Mouse (Mus musculus) frontal cortex, adult (tissue): ENCODE results near the gene Gm48552.

Source experiments
- ATAC-seq: cut with Nextera tagmentation; 2 replicates; pipeline ENCODE4 v1.9.2; 2017; ENCODE audit warnings: mild to moderate bottlenecking, moderate library complexity, mixed read lengths; ENCODE audit not compliant: low TSS enrichment

Gene Gm48552

GRCm38 (mm10) chr10:81406504-81407440 is 18.0 kb downstream of the Gm48552 start:
- no peak for ATAC-seq

- peak; percentile 10 for ATAC-seq
Measured at GRCm38 (mm10) chr10:81407539-81408423, 19.0 kb downstream of the Gm48552 start.

GRCm38 (mm10) chr10:81408424-81408729 is 19.6 kb downstream of the Gm48552 start:
- no peak for ATAC-seq

- ATAC-seq, result no peak
Measured at GRCm38 (mm10) chr10:81408871-81409291, 20.1 kb downstream of the Gm48552 start.

- ATAC-seq, result no peak
Measured at GRCm38 (mm10) chr10:81409330-81409729, 20.5 kb downstream of the Gm48552 start.

- no peak for ATAC-seq
Measured at GRCm38 (mm10) chr10:81410350-81410749, 21.5 kb downstream of the Gm48552 start.

- ATAC-seq, result no peak
Measured at GRCm38 (mm10) chr10:81410981-81411380, 22.2 kb downstream of the Gm48552 start.

- ATAC-seq, result peak; percentile 18; the same call in 1 of the 2 replicates
Measured at GRCm38 (mm10) chr10:81411471-81412400, 22.9 kb downstream of the Gm48552 start.

- ATAC-seq, result no peak
Measured at GRCm38 (mm10) chr10:81412586-81413309, 23.9 kb downstream of the Gm48552 start.

- 0 out of 2 replicates have a peak, but pooled peaks have one; percentile 10 for ATAC-seq
Measured at GRCm38 (mm10) chr10:81413310-81414261, 24.8 kb downstream of the Gm48552 start.

- no peak for ATAC-seq
Measured at GRCm38 (mm10) chr10:81414682-81415081, 25.9 kb downstream of the Gm48552 start.

GRCm38 (mm10) chr10:81415146-81415545 is 26.3 kb downstream of the Gm48552 start:
- no peak for ATAC-seq

- ATAC-seq, result no peak
Measured at GRCm38 (mm10) chr10:81415549-81416310, 26.9 kb downstream of the Gm48552 start.

GRCm38 (mm10) chr10:81416581-81417226 is 27.9 kb downstream of the Gm48552 start:
- peak; percentile 45 for ATAC-seq

GRCm38 (mm10) chr10:81417227-81418215 is 28.7 kb downstream of the Gm48552 start:
- peak; percentile 10; the same call in 1 of the 2 replicates for ATAC-seq

GRCm38 (mm10) chr10:81418216-81419070 is 29.6 kb downstream of the Gm48552 start:
- no peak for ATAC-seq
